Mouse (Mus musculus) forebrain, embryonic 16.5 days (tissue): ENCODE measurements around the gene Rasal1. TPM values are rescaled to one million over a fixed set of nuclear protein-coding genes. Genes with fewer than 3 reads are reported as not detected.

ENCODE experiments used
- ATAC-seq: fragments of 200-750 bp; cut with Nextera tagmentation; 2 replicates; pipeline ENCODE4 v1.8.0; 2017; ENCODE audit warnings: mild to moderate bottlenecking, moderate library complexity
- H3K27ac ChIP-seq: fragments of 300-500 bp; sonication (generic); 2 replicates; pipeline ENCODE4 v1.5.1; 2014; ENCODE audit warnings: low read length, control low read depth
- H3K27me3 ChIP-seq: fragments of 300-500 bp; sonication (generic); replicated peaks from 2 replicates; pipeline ENCODE4 v1.6.1; 2014; ENCODE audit warnings: low read length; ENCODE audit not compliant: control insufficient read depth, insufficient read depth
- H3K36me3 ChIP-seq: fragments of 300-500 bp; sonication (generic); 2 replicates; pipeline ENCODE4 v1.6.1; 2014; ENCODE audit not compliant: control insufficient read depth, insufficient read depth
- H3K4me1 ChIP-seq: fragments of 300-500 bp; sonication (generic); replicated peaks from 2 replicates; pipeline ENCODE4 v1.6.1; 2014; ENCODE audit warnings: low read length; ENCODE audit not compliant: control insufficient read depth, insufficient read depth
- H3K4me2 ChIP-seq: fragments of 300-500 bp; sonication (generic); 2 replicates; pipeline ENCODE4 v1.6.1; 2014; ENCODE audit warnings: mild to moderate bottlenecking, low read length, control low read depth
- H3K4me3 ChIP-seq: fragments of 300-500 bp; sonication (generic); replicated peaks from 2 replicates; pipeline ENCODE4 v1.5.1; 2014; ENCODE audit warnings: mild to moderate bottlenecking, low read length, control low read depth
- H3K9ac ChIP-seq: fragments of 300-500 bp; sonication (generic); replicated peaks from 2 replicates; pipeline ENCODE4 v1.6.1; 2014; ENCODE audit warnings: low read depth, low read length, control low read depth
- H3K9me3 ChIP-seq: fragments of 300-500 bp; sonication (generic); 2 replicates; pipeline ENCODE4 v1.6.1; 2016; ENCODE audit warnings: low read length; ENCODE audit not compliant: control insufficient read depth
- WGBS: fragments of 180-500 bp; shearing (Covaris S2); extraction: QIAGEN DNeasy Blood & Tissue Kit; methylation state at CpG from one replicate; pipeline ENCODE4 v1.1.7; 2014; 5-methylcytosine and 5-hydroxymethylcytosine counted together
- polyA plus RNA-seq: library from polyadenylated mRNA; unstranded; fragments of >200 nt; fragmentation: Nextera tagmentation; extraction: Ambion mirVana; gene quantifications from 2 replicates; pipeline ENCODE4 v1.2.1, GENCODE M21; 2015

Rasal1 gene
- polyA plus RNA-seq, 1 experiment from 2014 or later: 6.3 TPM

DNA sequence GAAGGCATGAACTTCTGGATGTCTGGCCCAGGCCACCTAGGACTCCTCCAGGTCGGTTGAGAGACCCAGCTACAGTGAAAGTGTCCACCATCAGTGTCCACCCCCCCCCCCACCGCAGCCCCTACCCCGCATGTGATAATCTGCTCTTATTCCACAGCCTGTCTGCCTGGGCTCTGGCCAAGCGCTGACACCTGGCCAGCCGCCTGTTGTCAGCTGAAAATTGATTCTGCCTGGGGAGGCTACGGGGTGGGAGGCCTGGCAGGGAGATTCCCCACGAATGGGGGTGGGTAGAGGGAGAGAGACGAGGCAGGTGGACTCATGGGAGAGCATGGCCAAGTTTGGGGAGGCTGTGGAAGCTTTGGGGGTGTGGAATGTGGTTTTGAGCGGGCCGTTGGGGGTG lies 68.5 kb downstream of the Rasal1 start:
- H3K4me1 ChIP-seq: peaks cover 7% of the 10 kb centered on the region
- no peaks in the 10 kb centered on the region for H3K9me3 ChIP-seq
- WGBS: 63% methylated on average over 10 of the region's 10 CpGs
- H3K4me2 ChIP-seq: no peak overlapping the region
- H3K36me3 ChIP-seq: no peaks in the 10 kb centered on the region
- H3K4me3 ChIP-seq: no peak overlapping the region
- H3K9ac ChIP-seq: no peak overlapping the region
- ATAC-seq: no peak
- no peak overlapping the region for H3K27ac ChIP-seq
- H3K27me3 ChIP-seq: no peaks in the 10 kb centered on the region

DNA sequence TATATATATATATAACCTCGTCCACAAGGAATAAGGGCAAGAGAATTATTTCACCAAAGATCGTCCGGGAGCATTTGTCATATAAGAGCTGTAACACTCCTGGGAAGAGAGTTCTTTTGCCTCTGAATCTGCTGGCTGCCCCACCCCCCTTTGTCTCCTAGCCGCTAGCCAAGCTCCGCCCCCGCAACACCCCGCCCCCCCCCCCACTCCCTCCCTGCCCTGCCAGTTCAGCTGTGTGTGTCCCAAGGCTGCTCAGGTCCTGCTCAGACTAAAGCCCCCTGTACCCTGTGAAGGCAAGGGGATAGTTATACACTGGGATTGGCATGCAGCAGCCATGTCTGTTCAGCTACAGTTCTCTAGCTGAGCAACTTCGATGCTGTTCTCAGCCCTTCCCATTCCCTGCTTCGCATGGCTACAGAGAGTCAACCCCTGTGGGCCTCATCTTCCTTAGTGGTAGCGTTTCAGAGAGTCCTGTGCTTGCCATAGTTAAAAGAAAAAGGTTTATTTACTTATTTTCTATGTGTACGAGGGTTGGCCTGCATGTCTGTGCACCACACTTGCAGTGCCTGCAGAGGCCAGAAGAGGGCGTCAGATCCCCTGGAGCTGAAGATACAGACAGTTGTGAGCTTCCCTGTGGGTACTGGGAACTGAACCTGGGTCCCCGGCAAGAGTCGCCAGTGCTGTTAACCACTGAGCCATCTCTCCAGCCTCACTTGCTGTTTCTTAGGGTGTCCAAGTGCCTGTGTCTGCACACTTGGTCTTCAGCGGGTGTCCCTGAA lies 70.2 kb downstream of the Rasal1 start:
- no peak for ATAC-seq
- Histone ChIP-seq H3K9ac (no peak overlapping the region), H3K9me3 (no peaks in the 10 kb centered on the region), H3K27ac (no peak overlapping the region), H3K27me3 (no peaks in the 10 kb centered on the region), H3K4me1 (peaks cover 6% of the 10 kb centered on the region; the same call in 1 of the 2 replicates), H3K36me3 (no peaks in the 10 kb centered on the region), H3K4me3 (no peak overlapping the region), H3K4me2 (no peak overlapping the region)
- WGBS: 53% methylated on average over 14 of the region's 15 CpGs

GRCm38 (mm10) chr5:120721005-120721404 lies 72.4 kb downstream of the Rasal1 start:
- no peaks in the 10 kb centered on the region for H3K36me3 ChIP-seq
- H3K4me3 ChIP-seq: no peak overlapping the region
- 59% methylated on average over 7 of the region's 7 CpGs for WGBS
- no peaks in the 10 kb centered on the region for H3K9me3 ChIP-seq
- ATAC-seq: no peak
- 0 out of 2 replicates have a peak, but pooled peaks cover 3% of the 10 kb centered on the region for H3K4me1 ChIP-seq
- H3K4me2 ChIP-seq: no peak overlapping the region
- H3K27me3 ChIP-seq: no peaks in the 10 kb centered on the region
- no peak overlapping the region for H3K27ac ChIP-seq
- no peak overlapping the region for H3K9ac ChIP-seq

DNA sequence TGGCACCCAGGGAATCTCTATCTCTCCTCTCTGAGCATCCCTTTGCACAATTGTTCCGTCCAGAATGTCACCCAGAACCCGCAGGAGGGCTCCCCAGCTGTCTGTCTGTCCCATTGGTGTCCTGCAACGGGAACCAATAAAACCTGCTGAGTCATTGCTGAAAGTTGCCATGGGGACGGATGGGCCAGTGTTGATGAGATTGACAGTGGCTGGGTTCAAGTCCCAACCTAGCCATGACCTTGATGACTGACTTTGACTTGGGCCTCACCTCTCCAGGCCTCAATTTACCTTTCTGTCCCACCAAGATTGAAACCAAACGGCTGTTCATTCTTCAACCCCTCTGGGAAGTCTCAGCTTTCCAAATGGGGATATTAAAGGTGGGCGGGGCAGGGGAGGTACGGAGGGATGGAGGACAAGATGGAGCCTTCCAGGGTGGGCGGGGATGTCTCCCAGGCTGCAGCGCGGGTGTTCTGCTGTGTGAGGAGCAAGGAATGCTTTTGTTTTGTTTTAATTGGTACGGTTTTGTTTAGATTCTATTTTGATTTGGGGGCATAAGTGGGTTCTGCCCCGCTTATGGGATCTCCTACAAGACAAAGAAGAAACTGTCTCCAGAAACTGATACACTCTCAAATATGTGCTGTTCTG lies 77.3 kb downstream of the Rasal1 start:
- Histone ChIP-seq H3K9me3 (no peaks in the 10 kb centered on the region), H3K27me3 (no peaks in the 10 kb centered on the region), H3K4me3 (no peak overlapping the region), H3K36me3 (no peaks in the 10 kb centered on the region), H3K27ac (no peak overlapping the region), H3K4me1 (peaks cover 5% of the 10 kb centered on the region), H3K4me2 (no peak overlapping the region), H3K9ac (no peak overlapping the region)
- ATAC-seq: no peak
- WGBS: 52% methylated on average over 12 of the region's 12 CpGs

Other genes with a start within 250 kb of the Rasal1 start
- gene Lhx5, start 217.1 kb upstream of the Rasal1 start, polyA plus RNA-seq: 3.8 and 7.0 TPM in 2 replicates
- 1.9 and 2.3 TPM in 2 replicates for gene Sdsl, start 176.0 kb upstream of the Rasal1 start, polyA plus RNA-seq
- not detected in 2 replicates for gene Sds, start 172.3 kb upstream of the Rasal1 start, polyA plus RNA-seq
- 22.9 and 24.6 TPM in 2 replicates for gene Plbd2, start 145.2 kb upstream of the Rasal1 start, polyA plus RNA-seq
- gene Slc8b1, start 137.6 kb upstream of the Rasal1 start, polyA plus RNA-seq: 1.9 and 2.0 TPM in 2 replicates
- 15.4 and 18.3 TPM in 2 replicates for gene Tpcn1, start 60.1 kb upstream of the Rasal1 start, polyA plus RNA-seq
- 0.98 and 1.0 TPM in 2 replicates for gene Iqcd, start 59.8 kb upstream of the Rasal1 start, polyA plus RNA-seq
- 21.2 and 26.9 TPM in 2 replicates for gene Rita1, start 36.2 kb upstream of the Rasal1 start, polyA plus RNA-seq
- gene Ddx54, start 36.1 kb upstream of the Rasal1 start, polyA plus RNA-seq: 49.2 and 49.3 TPM in 2 replicates
- 0.39 and 0.46 TPM in 2 replicates for gene Cfap73, start 14.6 kb upstream of the Rasal1 start, polyA plus RNA-seq
- 43.4 and 44.1 TPM in 2 replicates for gene Dtx1, start 63.1 kb downstream of the Rasal1 start, polyA plus RNA-seq
- gene Oas2, start 101.0 kb downstream of the Rasal1 start, polyA plus RNA-seq: 0.27 TPM in 1 of 2 replicates, not detected in the other
- gene Oas3, start 128.8 kb downstream of the Rasal1 start, polyA plus RNA-seq: 0.15 and 0.25 TPM in 2 replicates
- gene Oas1e, start 146.7 kb downstream of the Rasal1 start, polyA plus RNA-seq: not detected in 2 replicates
- 0.32 and 0.34 TPM in 2 replicates for gene Oas1c, start 163.7 kb downstream of the Rasal1 start, polyA plus RNA-seq
- not detected in 2 replicates for gene Oas1f, start 198.6 kb downstream of the Rasal1 start, polyA plus RNA-seq
- not detected in 2 replicates for gene Oas1h, start 212.6 kb downstream of the Rasal1 start, polyA plus RNA-seq
- gene Oas1g, start 238.8 kb downstream of the Rasal1 start, polyA plus RNA-seq: not detected in 2 replicates